Mouse (Mus musculus) embryonic facial prominence, embryonic 14.5 days (tissue): ENCODE measurements around the gene Cdkn3. TPM values are rescaled to one million over a fixed set of nuclear protein-coding genes. Genes with fewer than 3 reads are reported as not detected.

Experiments used
- ATAC-seq: fragments of 200-750 bp; cut with Nextera tagmentation; 2 replicates; pipeline ENCODE4 v1.8.0; 2017; ENCODE audit warnings: low read depth, moderate number of reproducible peaks, moderate TSS enrichment
- DNase-seq: peaks from one replicate; pipeline ENCODE4 v3.0.0-alpha.2; 2015; ENCODE audit warnings: low spot score
- H3K27ac ChIP-seq: fragments of 300-500 bp; sonication (generic); replicated peaks from 2 replicates; pipeline ENCODE4 v1.5.1; 2014; ENCODE audit warnings: low read depth, mild to moderate bottlenecking, low read length, moderate library complexity
- H3K27me3 ChIP-seq: fragments of 300-500 bp; sonication (generic); replicated peaks from 2 replicates; pipeline ENCODE4 v1.6.1; 2014; ENCODE audit warnings: low read length; ENCODE audit not compliant: control insufficient read depth, insufficient read depth
- H3K36me3 ChIP-seq: fragments of 300-500 bp; sonication (generic); 2 replicates; pipeline ENCODE4 v1.6.1; 2014; ENCODE audit warnings: low read length, mixed read lengths; ENCODE audit not compliant: control insufficient read depth, insufficient read depth
- H3K4me1 ChIP-seq: fragments of 300-500 bp; sonication (generic); 2 replicates; pipeline ENCODE4 v1.6.1; 2014; ENCODE audit warnings: antibody characterized with exemption, low read length; ENCODE audit not compliant: control insufficient read depth, insufficient read depth
- H3K4me2 ChIP-seq: fragments of 300-500 bp; sonication (generic); 2 replicates; pipeline ENCODE4 v1.6.1; 2014; ENCODE audit warnings: low read depth, mild to moderate bottlenecking, low read length, moderate library complexity, mixed read lengths
- H3K4me3 ChIP-seq: fragments of 300-500 bp; sonication (generic); 2 replicates; pipeline ENCODE4 v1.5.1; 2014; ENCODE audit warnings: low read depth, mild to moderate bottlenecking, low read length
- H3K9ac ChIP-seq: fragments of 300-500 bp; sonication (generic); 2 replicates; pipeline ENCODE4 v1.6.1; 2014; ENCODE audit warnings: low read depth, mild to moderate bottlenecking, low read length, moderate library complexity, mixed read lengths
- H3K9me3 ChIP-seq: fragments of 300-500 bp; sonication (generic); 2 replicates; pipeline ENCODE4 v1.6.1; 2016; ENCODE audit warnings: low read length; ENCODE audit not compliant: control insufficient read depth
- WGBS: fragments of 180-500 bp; shearing (Covaris S2); extraction: QIAGEN DNeasy Blood & Tissue Kit; methylation state at CpG from one replicate; pipeline ENCODE4 v1.1.7; 2014; 5-methylcytosine and 5-hydroxymethylcytosine counted together
- polyA plus RNA-seq: library from polyadenylated mRNA; unstranded; fragments of >200 nt; fragmentation: Nextera tagmentation; extraction: Ambion mirVana; gene quantifications from 2 replicates; pipeline ENCODE4 v1.2.1, GENCODE M21; 2014

The Cdkn3 gene
- polyA plus RNA-seq, 1 experiment from 2014 or later: 42.6 TPM

DNA sequence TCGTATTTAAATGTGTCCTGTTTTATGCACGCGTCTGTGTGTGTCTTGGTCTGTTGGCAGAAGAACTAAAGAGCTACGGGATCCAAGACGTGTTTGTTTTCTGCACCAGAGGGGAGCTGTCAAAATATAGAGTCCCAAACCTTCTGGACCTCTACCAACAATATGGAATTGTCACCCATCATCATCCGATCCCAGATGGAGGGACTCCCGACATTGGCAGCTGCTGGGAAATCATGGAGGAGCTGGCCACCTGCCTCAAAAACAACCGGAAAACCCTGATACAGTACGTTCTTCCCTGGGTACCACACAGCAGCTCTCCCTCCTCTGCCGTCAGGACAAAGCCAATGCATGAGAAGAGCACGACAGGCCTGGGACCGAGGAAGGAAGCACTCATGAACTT, 6.8 kb downstream of the Cdkn3 start:
- Histone ChIP-seq H3K4me3 (no peak overlapping the region), H3K4me2 (no peak overlapping the region), H3K9ac (no peak overlapping the region), H3K36me3 (peaks cover 49% of the 10 kb centered on the region), H3K9me3 (no peaks in the 10 kb centered on the region), H3K4me1 (no peaks in the 10 kb centered on the region), H3K27me3 (no peaks in the 10 kb centered on the region), H3K27ac (no peak overlapping the region)
- no peak for ATAC-seq
- WGBS: 85% methylated on average over 12 of the region's 12 CpGs
- no peak for DNase-seq

DNA sequence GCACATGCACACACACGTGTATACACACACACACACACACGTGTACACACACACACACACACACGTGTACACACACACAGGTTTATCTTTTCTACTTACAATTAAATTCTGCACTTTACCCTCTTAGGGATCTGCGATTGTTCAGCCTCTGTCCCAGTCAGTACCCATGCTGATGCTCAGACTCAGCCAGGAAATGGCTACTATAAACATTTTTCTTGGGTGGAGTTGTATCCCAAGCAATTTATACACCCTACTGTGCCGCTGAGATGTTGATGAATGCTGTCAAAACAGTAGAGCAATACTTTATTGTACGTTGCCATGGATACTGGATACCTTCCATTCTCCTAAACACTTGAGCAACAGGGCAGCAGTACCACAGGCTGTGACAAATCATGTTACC, 9.7 kb downstream of the Cdkn3 start:
- no peak for ATAC-seq
- H3K4me3 ChIP-seq: no peak overlapping the region
- H3K9ac ChIP-seq: no peak overlapping the region
- H3K36me3 ChIP-seq: peaks cover 65% of the 10 kb centered on the region
- H3K9me3 ChIP-seq: no peaks in the 10 kb centered on the region
- H3K27ac ChIP-seq: no peak overlapping the region
- H3K27me3 ChIP-seq: no peaks in the 10 kb centered on the region
- H3K4me1 ChIP-seq: no peaks in the 10 kb centered on the region
- no peak for DNase-seq
- H3K4me2 ChIP-seq: no peak overlapping the region
- WGBS: 84% methylated on average over 6 of the region's 6 CpGs

DNA sequence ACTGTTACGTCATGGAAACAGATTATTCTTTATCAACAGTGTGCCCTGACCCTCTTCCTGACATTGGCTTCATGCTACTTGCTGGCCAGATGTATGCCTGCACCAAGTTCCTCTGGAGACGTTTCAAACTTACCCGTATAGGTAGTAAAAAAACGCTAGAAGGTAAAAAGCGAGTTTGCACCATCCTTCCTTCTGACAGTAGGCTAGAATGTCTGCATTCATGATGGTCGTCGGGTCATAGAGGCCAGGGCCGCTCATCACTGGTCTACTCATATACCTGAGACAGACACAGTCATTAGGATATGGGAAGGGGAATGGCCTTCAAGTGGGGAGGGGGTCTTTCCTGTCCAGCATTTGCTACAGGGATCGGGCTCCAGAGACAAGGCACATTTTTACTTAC, 18.4 kb downstream of the Cdkn3 start:
- Histone ChIP-seq H3K4me3 (no peak overlapping the region), H3K4me1 (no peaks in the 10 kb centered on the region), H3K9ac (no peak overlapping the region), H3K4me2 (no peak overlapping the region), H3K27ac (no peak overlapping the region), H3K9me3 (peaks cover 11% of the 10 kb centered on the region), H3K27me3 (no peaks in the 10 kb centered on the region), H3K36me3 (peaks cover 87% of the 10 kb centered on the region)
- no peak for DNase-seq
- no peak for ATAC-seq
- WGBS: 96% methylated on average over 9 of the region's 9 CpGs

DNA sequence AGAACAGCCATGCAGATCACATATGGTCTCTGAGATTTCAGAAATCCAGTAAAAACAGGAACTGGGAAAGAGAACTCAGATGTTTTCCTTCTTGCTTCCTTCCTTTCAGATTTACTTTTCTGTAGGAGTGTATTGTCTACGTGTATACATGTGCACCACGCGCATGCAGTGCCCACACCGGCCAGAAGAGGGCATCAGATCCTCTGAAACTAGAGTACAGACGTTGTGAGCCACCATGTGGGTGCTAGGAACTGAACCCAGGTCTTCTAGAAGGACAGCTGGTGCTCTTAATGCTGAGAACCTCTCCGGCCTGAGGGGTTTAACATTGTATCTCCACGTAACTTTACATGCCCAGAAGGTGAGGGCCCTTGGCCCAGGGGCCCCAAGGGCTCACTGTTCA, 18.9 kb downstream of the Cdkn3 start:
- Histone ChIP-seq H3K9me3 (peaks cover 11% of the 10 kb centered on the region), H3K9ac (no peak overlapping the region), H3K27me3 (no peaks in the 10 kb centered on the region), H3K27ac (no peak overlapping the region), H3K4me2 (no peak overlapping the region), H3K36me3 (peaks cover 87% of the 10 kb centered on the region), H3K4me3 (no peak overlapping the region), H3K4me1 (no peaks in the 10 kb centered on the region)
- ATAC-seq (no peak), DNase-seq (no peak)
- WGBS: 95% methylated on average over 7 of the region's 7 CpGs

DNA sequence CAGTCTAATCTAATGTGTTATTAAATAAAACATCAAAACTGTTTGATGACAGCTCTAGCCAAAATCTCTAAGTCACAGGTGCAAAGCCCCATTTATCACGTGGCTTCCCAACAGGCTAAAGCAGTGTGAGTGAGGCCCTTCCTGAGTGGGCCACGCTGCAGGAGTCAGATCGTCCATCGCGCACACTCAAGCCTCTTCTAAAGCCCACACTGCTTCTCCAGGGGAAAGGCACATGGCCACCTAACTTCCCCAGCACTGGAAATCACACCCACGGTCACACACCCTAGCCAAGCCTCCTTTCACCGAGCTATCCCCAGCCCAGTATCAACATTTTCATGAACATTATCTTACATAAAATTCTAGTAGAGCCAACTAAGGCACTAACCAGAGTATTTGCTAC, 20.7 kb downstream of the Cdkn3 start:
- DNase-seq (no peak), ATAC-seq (no peak)
- Histone ChIP-seq H3K27me3 (no peaks in the 10 kb centered on the region), H3K9me3 (peaks cover 11% of the 10 kb centered on the region), H3K27ac (no peak overlapping the region), H3K36me3 (peaks cover 71% of the 10 kb centered on the region), H3K4me1 (peaks cover 7% of the 10 kb centered on the region), H3K9ac (no peak overlapping the region), H3K4me3 (no peak overlapping the region), H3K4me2 (no peak overlapping the region)
- WGBS: 93% methylated on average over 7 of the region's 7 CpGs

DNA sequence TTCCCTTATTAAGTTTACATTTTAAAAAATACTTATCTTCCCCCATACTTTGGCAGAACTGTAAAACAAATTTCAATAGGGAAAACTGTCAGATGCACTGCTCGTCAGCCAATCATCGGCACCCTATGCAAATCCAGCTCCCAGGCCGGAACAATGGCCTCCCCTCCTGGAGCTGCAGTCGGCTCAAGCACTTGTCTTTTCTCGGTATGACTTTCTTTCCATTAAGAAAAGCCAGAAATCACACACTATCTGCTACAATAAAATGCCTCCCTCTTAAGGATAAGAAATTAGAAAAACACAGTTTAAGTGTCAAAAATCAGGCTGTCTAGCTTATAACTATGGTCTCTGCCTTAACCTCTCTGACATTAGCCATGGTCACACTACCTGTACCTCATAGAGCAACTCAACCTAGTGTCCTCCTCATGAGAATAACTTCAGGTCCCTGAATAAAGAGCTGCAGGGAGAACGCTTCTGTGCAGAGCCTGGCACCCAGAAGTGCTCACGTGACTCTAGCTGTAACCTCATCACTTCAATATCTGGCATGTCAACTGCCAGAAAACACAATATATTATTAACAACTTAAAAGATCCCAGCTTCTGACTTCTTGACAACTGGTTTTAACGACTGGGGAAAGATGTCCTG, 22.0 kb downstream of the Cdkn3 start:
- Histone ChIP-seq H3K36me3 (peaks cover 58% of the 10 kb centered on the region), H3K4me1 (peaks cover 16% of the 10 kb centered on the region), H3K27me3 (no peaks in the 10 kb centered on the region), H3K4me3 (no peak overlapping the region), H3K27ac (no peak overlapping the region), H3K9me3 (peaks cover 11% of the 10 kb centered on the region), H3K9ac (no peak overlapping the region), H3K4me2 (no peak overlapping the region)
- DNase-seq (no peak), ATAC-seq (no peak)
- 86% methylated on average over 8 of the region's 8 CpGs for WGBS

DNA sequence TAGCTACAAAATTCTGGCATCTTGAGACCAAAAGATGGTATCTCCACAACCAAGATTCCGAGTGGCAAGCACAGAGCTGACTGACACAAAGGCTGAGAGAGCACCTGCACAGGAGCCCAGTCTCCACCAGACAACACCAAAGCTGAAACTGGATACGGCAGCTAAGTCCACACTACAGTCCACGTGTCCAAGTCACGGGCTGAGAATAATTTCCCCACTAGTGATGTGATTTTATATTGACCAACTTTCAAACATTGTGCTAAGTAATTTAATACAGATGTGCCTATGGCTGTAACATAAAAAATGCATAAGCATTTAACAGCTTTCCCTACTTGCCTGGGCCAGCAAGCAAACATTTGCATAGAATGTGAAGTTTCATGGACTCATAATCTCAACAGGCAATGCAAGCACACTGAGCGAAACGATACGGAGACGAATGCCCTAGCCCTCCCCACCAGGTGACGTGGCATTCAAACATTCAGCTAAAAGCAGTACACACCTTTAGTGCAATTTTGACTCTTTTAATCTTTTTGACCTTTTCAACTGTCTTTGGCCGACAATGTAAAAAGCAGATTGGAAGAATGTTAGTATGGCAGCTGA, 23.1 kb downstream of the Cdkn3 start:
- H3K9me3 ChIP-seq: peaks cover 11% of the 10 kb centered on the region
- no peak overlapping the region for H3K4me3 ChIP-seq
- H3K27ac ChIP-seq: no peak overlapping the region
- H3K9ac ChIP-seq: no peak overlapping the region
- DNase-seq: no peak
- 64% methylated on average over 10 of the region's 10 CpGs for WGBS
- H3K27me3 ChIP-seq: no peaks in the 10 kb centered on the region
- H3K4me1 ChIP-seq: peaks cover 16% of the 10 kb centered on the region
- peaks cover 47% of the 10 kb centered on the region for H3K36me3 ChIP-seq
- H3K4me2 ChIP-seq: no peak overlapping the region
- ATAC-seq: no peak

DNA sequence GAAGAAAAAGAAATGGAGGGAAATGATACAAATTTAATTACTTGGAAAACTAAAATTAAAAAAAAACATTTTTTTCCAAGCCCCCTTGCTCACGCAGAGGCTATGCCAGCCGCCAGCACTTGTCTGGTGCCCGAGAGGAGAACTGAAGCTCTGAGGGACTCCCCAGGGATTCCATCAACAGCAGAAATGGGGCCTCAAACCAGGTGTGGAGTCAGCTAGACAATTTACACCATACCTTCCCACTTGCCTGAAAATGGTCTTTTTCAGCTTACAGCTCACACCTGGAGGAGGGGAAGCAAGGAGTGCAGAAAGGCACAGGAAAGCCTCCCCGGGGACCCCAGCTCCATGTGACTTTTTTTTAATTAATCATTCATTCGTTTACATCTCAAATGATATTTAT, 24.9 kb downstream of the Cdkn3 start:
- Histone ChIP-seq H3K4me2 (no peak overlapping the region), H3K9ac (no peak overlapping the region), H3K4me3 (no peak overlapping the region), H3K27ac (no peak overlapping the region), H3K4me1 (peaks cover 16% of the 10 kb centered on the region), H3K9me3 (no peaks in the 10 kb centered on the region), H3K27me3 (no peaks in the 10 kb centered on the region), H3K36me3 (peaks cover 29% of the 10 kb centered on the region)
- DNase-seq: no peak
- no peak for ATAC-seq
- 80% methylated on average over 5 of the region's 5 CpGs for WGBS

DNA sequence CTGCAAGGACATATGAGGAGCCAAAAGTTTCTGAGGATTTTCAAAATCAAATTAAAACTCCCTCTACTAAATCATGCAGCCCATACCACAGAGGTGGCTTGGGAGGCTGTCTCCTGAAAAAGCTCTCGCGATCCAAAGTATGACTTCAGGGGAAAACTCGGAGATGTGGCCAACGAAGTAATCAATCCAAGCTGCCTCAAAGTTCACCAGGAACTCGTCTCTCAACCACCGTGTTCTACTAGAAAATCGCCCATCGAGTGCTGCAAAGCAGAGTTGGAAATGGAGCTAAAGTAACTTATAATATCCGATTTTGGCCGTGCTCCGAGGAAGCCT, 27.1 kb downstream of the Cdkn3 start:
- no peaks in the 10 kb centered on the region for H3K9me3 ChIP-seq
- peak overlapping the region; percentile 99 for H3K27ac ChIP-seq
- WGBS: 0% methylated on average over 11 of the region's 11 CpGs
- peak; percentile 72 for DNase-seq
- peak overlapping the region; percentile 81 for H3K4me2 ChIP-seq
- peaks cover 17% of the 10 kb centered on the region for H3K36me3 ChIP-seq
- peak overlapping the region; percentile 98 for H3K9ac ChIP-seq
- H3K4me3 ChIP-seq: peak overlapping the region; percentile 97
- ATAC-seq: 0 out of 2 replicates have a peak, but pooled peaks have one; percentile 2
- no peaks in the 10 kb centered on the region for H3K27me3 ChIP-seq
- H3K4me1 ChIP-seq: peaks cover 16% of the 10 kb centered on the region
